Mouse (Mus musculus): ENCODE measurements around the gene Tnfsf8. TPM values are rescaled to one million over a fixed set of nuclear protein-coding genes. Genes with fewer than 3 reads are reported as not detected.
A peak's percentile ranks its signal among the peaks of the same experiment; 100 is the strongest.

Gene Tnfsf8
- polyA plus RNA-seq, 1 experiment from 2014 or later, result not detected

GRCm38 (mm10) chr4:63860236-63860635 lies 911 bp downstream of the Tnfsf8 start:
- Histone ChIP-seq H3K9ac (no peak overlapping the region), H3K4me3 (replicated peaks) (no peak overlapping the region), H3K36me3 (replicated peaks) (no peaks in the 10 kb centered on the region), H3K4me2 (no peak overlapping the region), H3K27ac (no peak overlapping the region), H3K4me1 (no peaks in the 10 kb centered on the region), H3K27me3 (no peaks in the 10 kb centered on the region), H3K9me3 (no peaks in the 10 kb centered on the region)
- 81% methylated on average over 5 of the region's 5 CpGs for WGBS
- ATAC-seq (ENCODE audit: low FRiP score), result no peak

DNA sequence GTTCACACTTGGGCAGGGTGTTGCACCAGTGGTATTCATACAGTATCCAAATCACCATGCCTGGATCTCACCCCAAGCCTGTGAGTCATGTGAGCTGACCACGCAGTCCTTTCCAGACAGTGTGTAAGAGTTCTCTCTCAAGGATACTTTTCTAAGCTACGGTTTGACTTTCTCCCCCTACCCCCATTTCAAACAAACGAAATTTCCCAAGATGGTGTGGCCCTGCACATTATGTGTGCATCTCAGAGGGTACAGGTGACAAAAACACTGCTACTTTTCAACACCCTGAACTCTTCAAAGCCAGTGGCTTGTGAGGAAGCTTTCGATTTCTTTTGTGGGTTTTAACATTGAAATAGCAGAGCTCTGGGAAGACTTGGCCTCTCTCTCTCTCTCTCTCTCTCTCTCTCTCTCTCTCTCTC lies 1.4 kb downstream of the Tnfsf8 start:
- 85% methylated on average over 4 of the region's 4 CpGs for WGBS
- Histone ChIP-seq H3K9me3 (no peaks in the 10 kb centered on the region), H3K27me3 (no peaks in the 10 kb centered on the region), H3K36me3 (replicated peaks) (no peaks in the 10 kb centered on the region), H3K4me3 (replicated peaks) (no peak overlapping the region), H3K4me1 (no peaks in the 10 kb centered on the region), H3K9ac (no peak overlapping the region), H3K4me2 (no peak overlapping the region), H3K27ac (no peak overlapping the region)
- ATAC-seq (ENCODE audit: low FRiP score), result no peak

- Histone ChIP-seq H3K9me3 (no peaks in the 10 kb centered on the region), H3K27ac (no peak overlapping the region), H3K4me2 (no peak overlapping the region), H3K4me1 (no peaks in the 10 kb centered on the region), H3K4me3 (replicated peaks) (no peak overlapping the region), H3K27me3 (no peaks in the 10 kb centered on the region), H3K9ac (no peak overlapping the region), H3K36me3 (replicated peaks) (no peaks in the 10 kb centered on the region)
- WGBS, result 86% methylated on average over 7 of the region's 7 CpGs
- no peak for ATAC-seq (ENCODE audit: low FRiP score)
Observed at GRCm38 (mm10) chr4:63858646-63859224, 2.4 kb downstream of the Tnfsf8 start.

DNA sequence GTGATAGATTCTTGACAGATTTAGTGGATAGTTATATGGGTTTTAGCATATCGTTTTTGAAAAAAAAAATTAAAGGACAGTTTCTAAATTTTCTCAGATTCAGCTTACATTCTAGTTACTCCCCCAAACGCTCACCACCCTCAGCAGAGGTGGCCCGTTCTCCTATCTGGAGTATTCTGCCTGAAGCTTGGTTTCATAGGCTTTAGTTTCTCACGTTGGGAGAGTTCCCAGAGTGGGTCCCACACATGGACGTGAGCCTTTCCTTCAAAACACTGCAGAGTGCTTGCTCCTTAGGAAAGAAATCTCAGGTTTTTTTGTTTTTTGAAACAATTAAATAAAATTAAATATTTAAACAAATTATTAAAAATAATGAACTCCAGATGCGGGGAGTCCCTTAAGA lies 4.4 kb downstream of the Tnfsf8 start:
- ATAC-seq (ENCODE audit: low FRiP score), result no peak
- 87% methylated on average over 6 of the region's 6 CpGs for WGBS
- no peaks in the 10 kb centered on the region for H3K27me3 ChIP-seq

DNA sequence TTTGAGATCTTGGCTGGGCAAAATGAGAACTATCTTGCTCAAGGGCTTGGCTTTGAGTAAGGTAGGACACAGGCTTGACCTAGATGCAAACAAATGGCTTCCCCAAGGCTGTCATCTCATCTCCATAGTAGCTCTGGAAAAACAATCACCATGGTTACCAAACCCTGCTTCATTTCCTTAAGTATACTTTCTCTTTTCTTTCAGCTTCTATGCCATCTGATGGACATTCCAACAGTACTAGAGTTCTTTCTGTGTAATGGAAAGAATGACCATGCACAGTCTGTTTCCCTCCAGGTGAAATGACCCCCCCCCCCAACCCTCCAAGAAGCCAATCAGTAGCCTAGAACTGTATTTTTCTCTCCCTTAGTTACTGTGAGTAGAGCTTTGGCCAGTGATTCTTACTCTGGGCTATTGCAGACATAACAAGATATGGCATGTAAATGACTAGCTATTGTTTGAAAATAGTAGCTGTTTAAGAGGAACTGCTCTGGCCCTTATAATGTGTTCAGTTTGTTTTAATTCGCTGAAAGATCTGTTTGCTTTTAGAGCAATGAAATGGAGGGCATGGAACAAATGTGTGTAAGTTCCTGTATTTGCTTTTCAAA lies 7.3 kb downstream of the Tnfsf8 start:
- H3K4me2 ChIP-seq, result no peak overlapping the region
- no peak overlapping the region for H3K4me3 ChIP-seq (replicated peaks)
- H3K36me3 ChIP-seq (replicated peaks), result no peaks in the 10 kb centered on the region
- ATAC-seq (ENCODE audit: low FRiP score), result no peak
- H3K27me3 ChIP-seq, result no peaks in the 10 kb centered on the region
- no peak overlapping the region for H3K27ac ChIP-seq
- H3K9me3 ChIP-seq, result no peaks in the 10 kb centered on the region
- no peaks in the 10 kb centered on the region for H3K4me1 ChIP-seq
- H3K9ac ChIP-seq, result no peak overlapping the region
- 82% methylated on average over 1 of the region's 1 CpGs for WGBS

More for the DNA sequence above, 4.4 kb downstream of the Tnfsf8 start:
- no peaks in the 10 kb centered on the region for H3K4me1 ChIP-seq
- no peak overlapping the region for H3K4me2 ChIP-seq
- no peak overlapping the region for H3K4me3 ChIP-seq (replicated peaks)
- H3K9ac ChIP-seq, result no peak overlapping the region
- H3K9me3 ChIP-seq, result no peaks in the 10 kb centered on the region
- H3K27ac ChIP-seq, result no peak overlapping the region
- no peaks in the 10 kb centered on the region for H3K36me3 ChIP-seq (replicated peaks)

DNA sequence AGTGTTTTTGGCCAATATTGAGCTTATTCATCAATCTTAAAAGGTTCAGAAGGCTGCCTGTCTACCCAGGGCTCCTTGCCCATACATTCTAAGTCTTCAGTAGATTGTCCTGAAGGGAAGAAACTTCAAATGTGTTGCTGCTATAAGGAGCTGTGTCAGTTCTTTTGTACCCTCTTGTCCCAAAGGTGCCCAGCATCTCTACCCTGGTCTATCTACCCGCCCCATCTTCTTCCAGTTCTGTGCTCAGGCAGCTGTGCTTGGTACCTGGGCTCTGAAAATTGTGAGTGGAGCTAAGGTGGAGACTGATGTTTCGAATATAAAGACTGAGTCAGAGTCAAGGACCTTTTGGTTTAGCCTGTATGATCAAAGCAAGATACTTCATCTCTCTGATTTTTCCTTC lies 11.1 kb downstream of the Tnfsf8 start:
- Histone ChIP-seq H3K4me3 (replicated peaks) (no peak overlapping the region), H3K27ac (no peak overlapping the region), H3K9ac (no peak overlapping the region), H3K4me2 (no peak overlapping the region), H3K4me1 (no peaks in the 10 kb centered on the region), H3K9me3 (no peaks in the 10 kb centered on the region), H3K27me3 (no peaks in the 10 kb centered on the region), H3K36me3 (replicated peaks) (no peaks in the 10 kb centered on the region)
- ATAC-seq (ENCODE audit: low FRiP score), result no peak
- WGBS, result 79% methylated on average over 2 of the region's 2 CpGs

DNA sequence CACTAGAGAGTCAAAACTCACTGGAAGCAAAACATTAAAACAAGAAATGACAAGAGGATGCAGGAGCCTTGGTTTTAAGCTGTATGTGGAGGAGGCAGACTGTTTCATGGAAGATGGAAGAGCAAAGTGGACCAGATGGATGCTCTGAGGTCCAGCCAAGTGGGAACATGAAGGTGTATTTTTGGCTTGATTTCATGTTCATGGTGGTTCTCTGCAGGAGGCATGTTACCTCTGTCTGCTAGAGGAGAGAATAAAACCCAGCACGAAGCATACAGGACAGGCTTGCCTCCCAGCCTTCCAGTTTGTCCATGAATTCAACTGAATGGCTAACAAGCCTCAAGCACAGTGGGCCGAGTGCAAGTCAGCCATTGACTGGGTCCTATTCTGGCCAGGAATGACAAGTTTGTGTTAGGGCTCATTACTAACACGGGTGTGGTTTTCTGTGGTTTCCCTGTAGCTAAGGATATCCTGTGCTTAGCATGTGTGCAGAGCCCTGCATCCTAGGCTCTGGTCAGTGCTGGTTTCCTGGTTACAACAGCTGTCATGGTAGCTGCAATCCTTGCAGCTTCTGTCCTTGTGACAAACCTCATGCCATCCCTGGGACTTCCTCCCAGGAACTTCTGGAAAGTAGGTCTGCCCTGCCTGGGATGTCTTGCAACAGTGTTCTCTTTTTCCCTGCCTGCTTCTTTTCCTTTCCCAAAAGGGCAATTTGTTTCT lies 14.1 kb downstream of the Tnfsf8 start:
- Histone ChIP-seq H3K4me3 (replicated peaks) (no peak overlapping the region), H3K36me3 (replicated peaks) (no peaks in the 10 kb centered on the region), H3K27ac (no peak overlapping the region), H3K4me2 (no peak overlapping the region), H3K9ac (no peak overlapping the region), H3K27me3 (no peaks in the 10 kb centered on the region), H3K9me3 (no peaks in the 10 kb centered on the region), H3K4me1 (no peaks in the 10 kb centered on the region)
- no peak for ATAC-seq (ENCODE audit: low FRiP score)
- 79% methylated on average over 3 of the region's 3 CpGs for whole genome bisulfite sequencing

GRCm38 (mm10) chr4:63845760-63846159 lies 15.4 kb downstream of the Tnfsf8 start:
- no peak for ATAC-seq (ENCODE audit: low FRiP score)
- H3K4me3 ChIP-seq (replicated peaks), result no peak overlapping the region
- H3K4me1 ChIP-seq, result no peaks in the 10 kb centered on the region
- H3K9ac ChIP-seq, result no peak overlapping the region
- H3K27ac ChIP-seq, result no peak overlapping the region
- WGBS, result 66% methylated on average over 2 of the region's 2 CpGs
- H3K36me3 ChIP-seq (replicated peaks), result no peaks in the 10 kb centered on the region
- H3K4me2 ChIP-seq, result no peak overlapping the region
- H3K9me3 ChIP-seq, result no peaks in the 10 kb centered on the region
- no peaks in the 10 kb centered on the region for H3K27me3 ChIP-seq

- H3K27me3 ChIP-seq, result no peaks in the 10 kb centered on the region
- no peaks in the 10 kb centered on the region for H3K9me3 ChIP-seq
- 31% methylated on average over 6 of the region's 6 CpGs for WGBS
- H3K9ac ChIP-seq, result no peak overlapping the region
- ATAC-seq (ENCODE audit: low FRiP score), result 0 out of 2 replicates have a peak, but pooled peaks have one; percentile 30
- H3K4me3 ChIP-seq (replicated peaks), result no peak overlapping the region
- H3K4me1 ChIP-seq, result no peaks in the 10 kb centered on the region
- H3K4me2 ChIP-seq, result no peak overlapping the region
- no peak overlapping the region for H3K27ac ChIP-seq
- H3K36me3 ChIP-seq (replicated peaks), result no peaks in the 10 kb centered on the region
Observed at GRCm38 (mm10) chr4:63843924-63844323, 17.2 kb downstream of the Tnfsf8 start.

GRCm38 (mm10) chr4:63842278-63842677 lies 18.9 kb downstream of the Tnfsf8 start:
- Histone ChIP-seq H3K27me3 (no peaks in the 10 kb centered on the region), H3K27ac (no peak overlapping the region), H3K4me3 (replicated peaks) (no peak overlapping the region), H3K4me1 (no peaks in the 10 kb centered on the region), H3K4me2 (no peak overlapping the region), H3K36me3 (replicated peaks) (no peaks in the 10 kb centered on the region), H3K9ac (no peak overlapping the region), H3K9me3 (no peaks in the 10 kb centered on the region)
- ATAC-seq (ENCODE audit: low FRiP score), result no peak
- 52% methylated on average over 1 of the region's 1 CpGs for WGBS

GRCm38 (mm10) chr4:63840457-63840856 lies 20.7 kb downstream of the Tnfsf8 start:
- H3K4me3 ChIP-seq (replicated peaks), result no peak overlapping the region
- ATAC-seq (ENCODE audit: low FRiP score), result no peak
- H3K9me3 ChIP-seq, result no peaks in the 10 kb centered on the region
- H3K9ac ChIP-seq, result no peak overlapping the region
- 61% methylated on average over 5 of the region's 5 CpGs for WGBS
- H3K36me3 ChIP-seq (replicated peaks), result no peaks in the 10 kb centered on the region
- H3K27me3 ChIP-seq, result no peaks in the 10 kb centered on the region
- no peak overlapping the region for H3K4me2 ChIP-seq
- no peak overlapping the region for H3K27ac ChIP-seq
- no peaks in the 10 kb centered on the region for H3K4me1 ChIP-seq

DNA sequence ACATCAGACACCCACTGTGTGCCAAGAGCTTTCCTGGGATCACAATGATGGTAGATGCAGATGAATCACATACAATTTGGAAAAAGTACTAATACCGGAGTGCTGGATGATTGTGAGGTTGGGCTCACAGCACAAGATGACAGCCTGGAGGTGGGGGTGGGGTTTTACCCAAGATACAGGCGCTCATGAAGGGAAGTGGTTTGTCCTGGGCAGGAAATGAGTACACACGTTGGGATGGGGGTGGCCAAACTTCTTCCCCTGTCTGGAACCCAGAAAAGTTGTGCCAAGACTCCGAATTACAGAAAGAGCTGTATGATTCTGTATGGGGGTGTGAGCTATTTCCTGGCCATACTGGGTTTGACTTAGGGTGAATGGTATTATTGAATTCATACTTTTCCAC lies 38.0 kb downstream of the Tnfsf8 start:
- H3K4me3 ChIP-seq (replicated peaks), result no peak overlapping the region
- H3K27ac ChIP-seq, result no peak overlapping the region
- H3K4me2 ChIP-seq, result no peak overlapping the region
- 84% methylated on average over 4 of the region's 4 CpGs for WGBS
- no peaks in the 10 kb centered on the region for H3K36me3 ChIP-seq (replicated peaks)
- no peak for ATAC-seq (ENCODE audit: low FRiP score)
- H3K4me1 ChIP-seq, result no peaks in the 10 kb centered on the region
- no peaks in the 10 kb centered on the region for H3K9me3 ChIP-seq
- H3K9ac ChIP-seq, result no peak overlapping the region
- H3K27me3 ChIP-seq, result no peaks in the 10 kb centered on the region

DNA sequence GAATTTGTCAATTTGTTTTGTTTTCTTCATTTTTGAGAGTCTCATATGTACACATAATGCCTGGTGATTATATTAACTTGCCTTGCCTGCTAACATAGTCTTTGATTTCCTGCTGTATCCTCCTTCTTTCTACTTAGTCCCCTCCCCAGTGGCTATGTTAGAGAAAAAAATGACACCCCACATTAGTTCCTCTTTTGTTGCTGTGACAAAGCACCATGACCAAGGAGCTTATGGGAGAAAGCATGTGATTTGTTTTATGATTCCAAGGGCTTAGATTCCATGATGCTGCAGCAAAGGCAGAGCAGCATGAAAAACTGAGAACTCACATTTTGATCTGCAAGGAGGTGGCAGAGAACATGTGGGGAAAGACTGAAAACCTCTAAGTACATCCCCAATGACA lies 43.6 kb downstream of the Tnfsf8 start:
- no peak overlapping the region for H3K9ac ChIP-seq
- no peaks in the 10 kb centered on the region for H3K4me1 ChIP-seq
- ATAC-seq (ENCODE audit: low FRiP score), result no peak
- H3K4me3 ChIP-seq (replicated peaks), result no peak overlapping the region
- no peaks in the 10 kb centered on the region for H3K27me3 ChIP-seq
- no peak overlapping the region for H3K27ac ChIP-seq
- H3K4me2 ChIP-seq, result no peak overlapping the region
- H3K36me3 ChIP-seq (replicated peaks), result no peaks in the 10 kb centered on the region
- H3K9me3 ChIP-seq, result no peaks in the 10 kb centered on the region
